15 mouse cellular contexts compared by ENCODE assay signal in genomic region chr12:77599391-77599790, GRCm38 (mm10).
A peak's percentile ranks its signal among the peaks of the same experiment; 100 is the strongest.
DNase-seq lines count a peak whose midpoint lies in the region; ATAC-seq lines count a peak whose summit lies in the region.
"Had no signal": no experiment of that assay in that cellular context is flagged by ENCODE, and none has a peak within 500 bp of the region (broad histone marks: within the 10 kb centered on the region; RNA-seq: fewer than 3 reads in every experiment).

No protein-coding gene starts in this region.

- no peaks in the 10 kb centered on the region for H3K27me3 ChIP-seq in forebrain, embryonic 13.5 days
- H3K27me3 ChIP-seq in forebrain, embryonic 12.5 days: no peaks in the 10 kb centered on the region
- H3K27me3 ChIP-seq in limb, embryonic 11.5 days (ENCODE audit: control insufficient read depth, insufficient read depth, low read length): no peaks in the 10 kb centered on the region
- no peaks in the 10 kb centered on the region for H3K27me3 ChIP-seq in limb, embryonic 10.5 days (ENCODE audit: low read depth, poor library complexity, severe bottlenecking)
- H3K27me3 ChIP-seq in embryonic facial prominence, embryonic 10.5 days (replicated peaks; ENCODE audit: low read depth, poor library complexity, severe bottlenecking): no peaks in the 10 kb centered on the region
- H3K27me3 ChIP-seq: embryonic facial prominence, embryonic 15.5 days; heart, embryonic 15.5 days; limb, embryonic 13.5 days; lung, embryonic 15.5 days; neural tube, embryonic 13.5 days had no signal

- H3K36me3 ChIP-seq in forebrain, embryonic 13.5 days (ENCODE audit: poor library complexity, severe bottlenecking): no peaks in the 10 kb centered on the region
- no peaks in the 10 kb centered on the region for H3K36me3 ChIP-seq in forebrain, embryonic 12.5 days (replicated peaks)
- no peaks in the 10 kb centered on the region for H3K36me3 ChIP-seq in limb, embryonic 11.5 days (ENCODE audit: control insufficient read depth, insufficient read depth, low read length)
- no peaks in the 10 kb centered on the region for H3K36me3 ChIP-seq in limb, embryonic 10.5 days
- no peaks in the 10 kb centered on the region for H3K36me3 ChIP-seq in embryonic facial prominence, embryonic 10.5 days (replicated peaks)
- H3K36me3 ChIP-seq: embryonic facial prominence, embryonic 15.5 days; heart, embryonic 15.5 days; limb, embryonic 13.5 days; lung, embryonic 15.5 days; neural tube, embryonic 13.5 days had no signal

- H3K27ac ChIP-seq in forebrain, embryonic 13.5 days: no peak overlapping the region
- no peak overlapping the region for H3K27ac ChIP-seq in forebrain, embryonic 12.5 days
- no peak overlapping the region for H3K27ac ChIP-seq in limb, embryonic 11.5 days (replicated peaks; ENCODE audit: low read depth, low read length)
- H3K27ac ChIP-seq in limb, embryonic 10.5 days: no peak overlapping the region
- H3K27ac ChIP-seq in embryonic facial prominence, embryonic 10.5 days (replicated peaks): no peak overlapping the region
- H3K27ac ChIP-seq: embryonic facial prominence, embryonic 15.5 days; limb, embryonic 13.5 days; lung, embryonic 15.5 days; neural tube, embryonic 13.5 days had no signal

- 62% methylated on average over 2 of the region's 2 CpGs for WGBS in forebrain, embryonic 13.5 days
- WGBS in forebrain, embryonic 12.5 days: 75% methylated on average over 2 of the region's 2 CpGs
- 28% methylated on average over 2 of the region's 2 CpGs for WGBS in limb, embryonic 11.5 days
- WGBS in limb, embryonic 10.5 days: 37% methylated on average over 2 of the region's 2 CpGs
- 63% methylated on average over 2 of the region's 2 CpGs for WGBS in embryonic facial prominence, embryonic 10.5 days

- H3K4me2 ChIP-seq in forebrain, embryonic 13.5 days: no peak overlapping the region
- H3K4me2 ChIP-seq in forebrain, embryonic 12.5 days: no peak overlapping the region
- H3K4me2 ChIP-seq in limb, embryonic 11.5 days (ENCODE audit: low read depth, severe bottlenecking): no peak overlapping the region
- H3K4me2 ChIP-seq: embryonic facial prominence, embryonic 15.5 days; heart, embryonic 15.5 days; limb, embryonic 13.5 days; lung, embryonic 15.5 days; midbrain, embryonic 11.5 days; neural tube, embryonic 13.5 days had no signal

- peaks cover 18% of the 10 kb centered on the region for H3K4me1 ChIP-seq in forebrain, embryonic 13.5 days
- peaks cover 13% of the 10 kb centered on the region; the same call in 1 of the 2 replicates for H3K4me1 ChIP-seq in forebrain, embryonic 12.5 days
- peaks cover 7% of the 10 kb centered on the region; the same call in 1 of the 2 replicates for H3K4me1 ChIP-seq in limb, embryonic 11.5 days (ENCODE audit: control insufficient read depth, insufficient read depth, low read length)
- H3K4me1 ChIP-seq in limb, embryonic 10.5 days: peaks cover 53% of the 10 kb centered on the region
- H3K4me1 ChIP-seq in embryonic facial prominence, embryonic 10.5 days: peaks cover 37% of the 10 kb centered on the region

- ATAC-seq in forebrain, embryonic 13.5 days: peak; percentile 44; the same call in 1 of the 2 replicates
- no peak for ATAC-seq in forebrain, embryonic 12.5 days (ENCODE audit: low FRiP score)
- ATAC-seq in limb, embryonic 11.5 days (ENCODE audit: insufficient number of reproducible peaks, low FRiP score, low TSS enrichment, low read depth): no peak

- peak; percentile 35 for DNase-seq in limb, embryonic 11.5 days (ENCODE audit: low spot score)
- DNase-seq in limb, embryonic 10.5 days (ENCODE audit: low spot score): no peak
- DNase-seq in embryonic facial prominence, embryonic 10.5 days (ENCODE audit: low spot score): peak; percentile 23
- DNase-seq in layer of hippocampus, adult 9-10 months (ENCODE audit: low spot score): peak; percentile 9
- DNase-seq in embryo, embryonic 11 days: no peak
- DNase-seq in adrenal gland, postnatal 10 days: no peak
- DNase-seq: right cerebral cortex, postnatal 14 days had no signal

- no peak overlapping the region for H3K9ac ChIP-seq in forebrain, embryonic 13.5 days
- H3K9ac ChIP-seq in forebrain, embryonic 12.5 days: no peak overlapping the region
- no peak overlapping the region for H3K9ac ChIP-seq in limb, embryonic 11.5 days (ENCODE audit: low read length)
- H3K9ac ChIP-seq: embryonic facial prominence, embryonic 15.5 days; heart, embryonic 15.5 days; limb, embryonic 13.5 days; lung, embryonic 15.5 days; neural tube, embryonic 13.5 days had no signal

- H3K4me3 ChIP-seq in forebrain, embryonic 13.5 days: no peak overlapping the region
- no peak overlapping the region for H3K4me3 ChIP-seq in forebrain, embryonic 12.5 days (replicated peaks)
- no peak overlapping the region for H3K4me3 ChIP-seq in limb, embryonic 11.5 days (ENCODE audit: low read depth, low read length)
- no peak overlapping the region for H3K4me3 ChIP-seq in limb, embryonic 10.5 days
- H3K4me3 ChIP-seq in embryonic facial prominence, embryonic 10.5 days: no peak overlapping the region
- H3K4me3 ChIP-seq: embryonic facial prominence, embryonic 15.5 days; heart, embryonic 15.5 days; limb, embryonic 13.5 days; lung, embryonic 15.5 days; neural tube, embryonic 13.5 days had no signal

- H3K9me3 ChIP-seq in forebrain, embryonic 13.5 days (replicated peaks): no peaks in the 10 kb centered on the region
- no peaks in the 10 kb centered on the region for H3K9me3 ChIP-seq in forebrain, embryonic 12.5 days
- no peaks in the 10 kb centered on the region for H3K9me3 ChIP-seq in limb, embryonic 11.5 days (ENCODE audit: control insufficient read depth, low read length)
- no peaks in the 10 kb centered on the region for H3K9me3 ChIP-seq in limb, embryonic 10.5 days (replicated peaks)
- no peaks in the 10 kb centered on the region for H3K9me3 ChIP-seq in embryonic facial prominence, embryonic 10.5 days
- H3K9me3 ChIP-seq: embryonic facial prominence, embryonic 15.5 days; heart, embryonic 15.5 days; limb, embryonic 13.5 days; lung, embryonic 15.5 days; neural tube, embryonic 13.5 days had no signal

Comparison
In these comparisons a context has a peak if more than half of its experiments do, and no peak if none do; other contexts are left out.
1. DNase-seq: peak in limb, embryonic 11.5 days (single experiment), embryonic facial prominence, embryonic 10.5 days (single experiment) and layer of hippocampus, adult 9-10 months (single experiment); none in limb, embryonic 10.5 days (single experiment), embryo, embryonic 11 days (single experiment) and adrenal gland, postnatal 10 days (single experiment).